Mouse (Mus musculus) gonadal fat pad, adult 2 months (tissue): Measurements from ENCODE around the gene Abca6. TPM values are rescaled to one million over a fixed set of nuclear protein-coding genes. Genes with fewer than 3 reads are reported as not detected.
A peak's percentile ranks its signal among the peaks of the same experiment; 100 is the strongest.

Experiments
- DNase-seq: peaks from one replicate; pipeline ENCODE4 v3.0.0-alpha.2; 2012; ENCODE audit warnings: low read depth
- polyA plus RNA-seq: library from polyadenylated mRNA; depleted of rRNA; stranded (reverse); fragments of >200 nt; gene quantifications from 2 replicates; pipeline ENCODE4 v1.2.3, GENCODE M21; 2012; rRNA removed

The Abca6 gene
- polyA plus RNA-seq, 1 experiment: 2.3 TPM

GRCm38 (mm10) chr11:110196561-110197306, 54.8 kb downstream of the Abca6 start:
- no peak for DNase-seq

- DNase-seq: no peak
These were observed 56.3 kb downstream of the Abca6 start for GRCm38 (mm10) chr11:110195310-110195709.

DNA sequence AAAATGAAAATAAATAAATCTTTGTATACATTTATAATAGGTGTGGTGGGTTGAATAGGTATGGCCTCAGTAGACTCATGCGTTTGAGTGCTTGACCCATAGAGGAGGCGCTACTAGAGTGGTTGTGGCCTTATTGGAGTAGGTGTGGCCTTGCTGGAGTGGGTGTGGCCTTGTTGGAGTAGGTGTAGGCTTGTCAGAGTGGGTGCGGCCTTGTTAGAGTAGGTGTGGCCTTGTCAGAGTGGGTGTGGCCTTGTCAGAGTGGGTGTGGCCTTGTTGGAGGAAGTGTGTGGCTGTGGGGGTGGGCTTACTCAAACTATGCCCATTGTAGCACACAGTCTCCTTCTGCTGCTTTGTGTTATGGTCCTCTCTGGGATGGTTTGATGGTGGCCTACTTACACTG, 80.4 kb downstream of the Abca6 start:
- DNase-seq: no peak

DNA sequence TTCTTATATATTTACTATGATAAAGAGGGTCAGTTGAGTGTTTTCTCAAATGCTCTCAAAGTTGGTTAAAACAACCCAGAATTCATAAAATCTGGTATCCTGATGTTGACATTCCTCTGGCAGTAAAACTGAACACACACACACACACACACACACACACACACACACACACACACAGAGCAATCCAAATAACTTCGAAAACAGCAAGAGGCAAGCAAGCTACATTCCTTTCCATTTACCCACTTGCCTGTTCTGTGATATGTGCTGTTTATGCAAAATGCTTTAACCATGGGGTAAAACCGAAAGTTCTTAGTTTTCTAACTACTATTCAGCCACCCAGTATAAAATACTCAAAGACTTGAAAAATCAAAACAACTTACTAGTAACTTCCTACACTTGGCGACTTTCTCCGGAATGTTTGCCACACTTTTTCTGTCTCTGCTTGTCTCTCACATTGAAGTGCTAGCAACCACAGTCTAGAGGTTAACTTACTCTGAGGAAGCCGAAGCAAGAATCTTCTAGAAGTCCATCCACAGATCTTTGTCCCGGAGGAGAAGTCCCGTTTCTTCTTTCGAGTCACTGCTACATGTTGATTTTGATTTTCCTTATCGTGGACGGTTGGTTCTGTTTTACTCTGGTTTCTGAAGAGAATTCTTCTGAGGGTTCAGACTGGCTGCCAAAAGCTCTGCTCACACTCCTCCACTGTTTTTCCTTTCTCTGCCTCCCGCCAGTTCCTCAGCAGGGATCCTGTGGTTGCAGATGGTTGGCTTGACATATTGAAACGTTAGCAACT, 83.9 kb downstream of the Abca6 start, which contains the start of gene Abca9:
Abca9 (minus strand) TSS at position 738 of the 793 bp plus-strand sequence.
- no peak for DNase-seq

GRCm38 (mm10) chr11:110165822-110166221, 85.8 kb downstream of the Abca6 start:
- DNase-seq: no peak

DNA sequence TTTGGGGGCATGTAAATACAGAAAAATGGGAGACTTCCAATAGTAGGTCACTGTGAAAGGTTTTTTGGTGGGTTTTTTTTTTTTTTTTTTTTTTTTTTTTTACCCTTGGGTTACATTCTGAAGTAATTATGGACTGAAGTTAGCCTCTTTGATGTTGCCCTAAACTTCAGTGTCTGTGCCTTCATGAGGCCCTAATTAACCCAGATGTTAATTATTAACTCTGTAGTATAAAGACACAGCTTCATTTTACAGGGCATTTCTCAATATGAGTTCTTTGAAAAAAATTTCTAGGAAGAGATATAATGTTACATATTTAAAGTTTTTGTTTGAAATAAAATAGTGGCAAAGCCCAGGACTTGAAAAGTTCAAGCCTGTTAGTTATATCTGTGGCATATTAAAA, 86.2 kb downstream of the Abca6 start:
- no peak for DNase-seq

DNA sequence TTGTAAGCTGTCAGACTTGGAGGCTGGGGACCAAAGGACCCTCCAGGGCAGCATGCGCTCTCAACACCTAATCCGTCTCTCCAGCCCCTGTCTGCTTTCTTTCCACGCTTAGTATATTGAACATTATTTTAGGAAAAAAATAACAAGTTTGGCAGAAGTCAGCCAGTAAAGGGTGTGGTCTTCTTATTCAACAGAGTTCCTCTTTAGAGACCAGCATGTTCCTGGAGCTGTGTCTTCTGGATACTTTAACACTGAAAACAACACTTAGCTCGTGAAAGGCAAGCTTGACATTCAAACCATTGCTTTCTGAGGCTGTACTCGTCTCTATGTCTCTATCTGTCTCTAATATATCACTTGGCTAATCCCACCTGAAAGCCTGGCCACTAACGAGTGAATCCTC, 94.5 kb downstream of the Abca6 start:
- DNase-seq: no peak

- DNase-seq: no peak
These were observed 95.6 kb downstream of the Abca6 start for GRCm38 (mm10) chr11:110155985-110156384.

DNA sequence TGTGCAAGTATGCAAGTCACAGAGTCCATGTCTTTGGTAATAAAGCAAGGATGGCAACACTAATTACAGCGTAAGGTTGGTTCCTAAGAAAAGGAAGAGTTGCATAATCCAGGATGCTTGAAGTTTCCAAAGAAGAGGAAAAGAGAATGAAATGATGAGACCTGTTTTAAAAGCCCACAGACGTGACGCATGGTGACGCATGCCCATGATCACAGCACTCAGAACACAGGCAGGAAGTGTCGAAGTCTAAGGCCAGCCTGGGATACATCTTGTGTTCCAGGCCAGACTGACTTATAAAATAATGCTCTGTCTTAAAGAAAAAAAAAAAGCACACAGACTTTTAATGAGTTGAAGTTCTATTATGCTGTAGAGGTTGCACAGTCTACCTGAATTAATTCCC, 103.9 kb downstream of the Abca6 start:
- no peak for DNase-seq

DNA sequence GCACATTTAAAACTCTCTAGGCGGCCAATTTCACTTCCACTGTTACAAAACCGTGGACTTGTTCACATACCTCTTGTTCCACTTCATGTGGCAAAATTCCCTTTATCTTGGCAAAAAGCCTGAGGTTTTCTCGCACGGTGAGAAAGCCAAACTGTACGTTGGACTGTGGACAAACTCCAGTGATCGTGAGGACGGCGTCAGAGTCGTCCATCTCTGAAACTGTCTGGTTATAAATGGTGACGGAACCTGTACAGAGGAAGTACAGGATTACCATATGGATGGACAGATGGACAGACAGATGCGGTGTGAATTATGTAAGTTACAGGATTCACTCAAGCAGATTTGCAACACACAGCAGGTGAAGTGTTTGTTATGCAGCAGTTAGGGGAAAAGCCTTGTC, 106.2 kb downstream of the Abca6 start:
- no peak for DNase-seq

DNA sequence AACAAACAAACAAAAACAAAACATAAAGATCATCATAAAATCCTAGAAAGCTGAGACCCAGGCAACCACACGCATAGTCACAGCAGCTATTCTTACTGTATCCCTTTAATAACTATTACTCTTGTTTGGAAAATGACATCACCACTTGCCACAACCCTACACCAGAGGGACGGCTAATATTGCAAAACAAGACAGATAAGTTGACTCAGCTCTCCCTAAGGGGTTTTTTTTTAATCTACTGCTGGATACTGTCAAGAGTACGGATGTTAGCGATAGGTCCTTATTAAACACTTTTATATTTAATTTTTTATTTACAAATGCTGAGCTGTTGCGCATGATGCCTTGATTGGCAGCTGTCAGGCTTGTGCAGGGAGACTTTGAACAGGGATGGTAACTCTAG, 120.8 kb downstream of the Abca6 start:
- peak; percentile 4 for DNase-seq

Other genes with a start within 250 kb of the Abca6 start
- 15.3 and 17.2 TPM in 2 replicates for gene Abca8a, start 155.8 kb downstream of the Abca6 start, polyA plus RNA-seq
- 3.3 TPM in 2 replicates for gene Abca9, start 83.6 kb downstream of the Abca6 start, polyA plus RNA-seq
- 3.8 and 5.5 TPM in 2 replicates for gene Abca5, start 85.9 kb upstream of the Abca6 start, polyA plus RNA-seq
- 2.8 and 2.9 TPM in 2 replicates for gene Map2k6, start 147.3 kb upstream of the Abca6 start, polyA plus RNA-seq